ENCODE assay signal across 16 mouse cellular contexts in the genomic region with DNA sequence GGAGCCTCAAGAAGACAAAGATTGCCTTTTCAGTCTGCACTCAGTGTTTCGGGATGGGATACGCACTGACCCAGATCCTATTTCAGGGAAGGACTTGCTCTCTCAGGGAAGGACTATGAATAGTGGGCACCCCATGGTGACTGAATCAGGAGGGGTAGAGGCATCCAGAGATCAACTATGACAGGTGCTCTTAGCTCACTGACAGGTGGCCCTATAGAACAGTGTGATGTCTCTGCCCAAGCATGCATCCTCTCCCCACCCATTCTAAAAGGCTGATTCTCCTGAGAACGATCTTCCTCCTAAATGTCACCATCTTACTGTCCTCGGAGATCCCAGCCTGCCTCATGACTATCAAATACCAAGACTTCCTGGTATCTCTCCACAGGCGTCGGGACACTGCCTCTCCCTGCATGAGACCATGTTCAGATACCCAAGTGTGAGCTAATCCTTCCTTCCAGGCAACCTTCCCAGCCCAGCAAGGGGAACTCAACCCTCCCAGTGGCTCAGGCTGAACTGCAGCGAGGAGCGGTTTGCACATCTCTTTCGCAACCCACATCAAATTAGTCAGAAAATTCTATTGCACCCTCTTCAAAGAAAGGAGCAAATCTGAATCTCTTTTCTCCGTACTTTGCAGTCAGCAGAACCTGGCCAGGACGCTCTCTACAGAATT.
DNase-seq lines count a peak whose midpoint lies in the region; ATAC-seq and TF ChIP-seq lines count a peak whose summit lies in the region.
"Had no signal": no experiment of that assay in that cellular context is flagged by ENCODE, and none has a peak within 500 bp of the region (broad histone marks: within the 10 kb centered on the region; RNA-seq: fewer than 3 reads in every experiment).

No protein-coding gene starts in this region.

- 91% methylated on average over 11 of the region's 11 CpGs for WGBS in forebrain, postnatal 0 days

- H3K9me3 ChIP-seq in forebrain, postnatal 0 days (ENCODE audit: low read length) = no peaks in the 10 kb centered on the region
- H3K9me3 ChIP-seq: neural tube, embryonic 12.5 days had no signal

- H3K9ac ChIP-seq in forebrain, postnatal 0 days = no peak overlapping the region
- H3K9ac ChIP-seq: neural tube, embryonic 12.5 days had no signal

- no peak for DNase-seq in frontal cortex, postnatal 14 days (ENCODE audit: low spot score in 2 of 2)
- peak; percentile 28 for DNase-seq in 3134 (ENCODE audit: extremely low read depth, insufficient read length, low spot score)
- peak; percentile 64 to 78 for DNase-seq in cerebellum, adult 18-20 months
- DNase-seq in heart, adult 9 months (ENCODE audit: low spot score in 2 of 2) = peak; percentile 46 to 53
- DNase-seq in kidney, adult 11 months = no peak
- DNase-seq in forebrain, postnatal 0 days = no peak
- DNase-seq in layer of hippocampus, postnatal 10 days (ENCODE audit: low spot score in 2 of 2) = no peak
- DNase-seq: kidney, postnatal 25 days; retina, postnatal 1 day; thymus, postnatal 25 days had no signal

- H3K4me3 ChIP-seq in forebrain, postnatal 0 days (ENCODE audit: low read depth, low read length) = no peak overlapping the region
- H3K4me3 ChIP-seq: neural tube, embryonic 12.5 days had no signal

- H3K27ac ChIP-seq in forebrain, postnatal 0 days (ENCODE audit: low read depth, low read length) = no peak overlapping the region
- H3K27ac ChIP-seq: neural tube, embryonic 12.5 days had no signal

- peak; percentile 50 for ATAC-seq in frontal cortex, adult (ENCODE audit: low TSS enrichment)
- no peak for ATAC-seq in forebrain, postnatal 0 days
- ATAC-seq: CD4-positive, CD25-positive, alpha-beta regulatory T cell, adult 4 months; forebrain, embryonic 16.5 days; inflammation-experienced regulatory T-cells, adult 6 months had no signal

- H3K4me2 ChIP-seq in forebrain, postnatal 0 days (ENCODE audit: low read depth) = no peak overlapping the region
- H3K4me2 ChIP-seq: liver, embryonic 11.5 days; neural tube, embryonic 12.5 days had no signal

- no peaks in the 10 kb centered on the region for H3K36me3 ChIP-seq in forebrain, postnatal 0 days (ENCODE audit: insufficient read depth)
- H3K36me3 ChIP-seq: neural tube, embryonic 12.5 days had no signal

- no peaks in the 10 kb centered on the region for H3K27me3 ChIP-seq in forebrain, postnatal 0 days (ENCODE audit: insufficient read depth, low read length)
- H3K27me3 ChIP-seq: neural tube, embryonic 12.5 days had no signal

- no peaks in the 10 kb centered on the region for H3K4me1 ChIP-seq in forebrain, postnatal 0 days (ENCODE audit: insufficient read depth)
- H3K4me1 ChIP-seq: neural tube, embryonic 12.5 days had no signal

- no peak for TF ChIP-seq CTCF in forebrain, postnatal 0 days (IDR thresholded peaks at IDR 0.05; ENCODE audit: low read depth)

Comparison
In these comparisons a context has a peak if more than half of its experiments do, and no peak if none do; other contexts are left out.
1. DNase-seq: peak in 3134 (single experiment), cerebellum, adult 18-20 months (2 of 2) and heart, adult 9 months (2 of 2); none in frontal cortex, postnatal 14 days (0 of 2), kidney, adult 11 months (single experiment), forebrain, postnatal 0 days (single experiment) and layer of hippocampus, postnatal 10 days (0 of 2).